Mouse (Mus musculus) heart, embryonic 14.5 days (tissue): ENCODE results near the gene Klf5. TPM values are rescaled to one million over a fixed set of nuclear protein-coding genes. Genes with fewer than 3 reads are reported as not detected.

Experiments used
- ATAC-seq: fragments of 200-750 bp; cut with Nextera tagmentation; 2 replicates; pipeline ENCODE4 v1.8.0; 2017; ENCODE audit warnings: low read depth, moderate TSS enrichment; ENCODE audit not compliant: insufficient number of reproducible peaks, insufficient read depth, low FRiP score
- H3K27ac ChIP-seq, 2 experiments: fragments of 200-500 bp in 1 of 2; fragments of 300-500 bp in 1 of 2; sonication (generic) in 1 of 2; replicated peaks in 1 of 2; 2 replicates each; pipeline ENCODE4 v1.5.1; 2012 to 2014; ENCODE audit warnings: low read depth in 2 of 2, low read length in 2 of 2, control low read depth in 1 of 2, mild to moderate bottlenecking in 1 of 2, mixed read lengths in 1 of 2; ENCODE audit not compliant: control insufficient read depth in 1 of 2, insufficient read depth in 1 of 2
- H3K27me3 ChIP-seq: fragments of 300-500 bp; sonication (generic); 2 replicates; pipeline ENCODE4 v1.6.1; 2014; ENCODE audit warnings: mild to moderate bottlenecking, low read length, control low read depth; ENCODE audit not compliant: control insufficient read depth, insufficient read depth
- H3K36me3 ChIP-seq: fragments of 300-500 bp; sonication (generic); 2 replicates; pipeline ENCODE4 v1.6.1; 2014; ENCODE audit warnings: mild to moderate bottlenecking, control low read depth, low read length, mixed read lengths; ENCODE audit not compliant: control insufficient read depth, insufficient read depth
- H3K4me1 ChIP-seq, 2 experiments: fragments of 200-500 bp in 1 of 2; fragments of 300-500 bp in 1 of 2; sonication (generic) in 1 of 2; 2 replicates each; pipeline ENCODE4 v1.6.1; 2012 to 2014; ENCODE audit warnings: low read length in 2 of 2, control low read depth in 1 of 2, mixed read lengths in 1 of 2; ENCODE audit not compliant: control insufficient read depth in 2 of 2, insufficient read depth in 2 of 2
- H3K4me2 ChIP-seq: fragments of 300-500 bp; sonication (generic); 2 replicates; pipeline ENCODE4 v1.6.1; 2014; ENCODE audit warnings: mild to moderate bottlenecking, low read length
- H3K4me3 ChIP-seq, 2 experiments: fragments of 200-500 bp in 1 of 2; fragments of 300-500 bp in 1 of 2; sonication (generic) in 1 of 2; 2 replicates each; pipeline ENCODE4 v1.5.1; 2012 to 2014; ENCODE audit warnings: low read length in 2 of 2, mild to moderate bottlenecking in 2 of 2, control low read depth in 1 of 2, low read depth in 1 of 2, moderate library complexity in 1 of 2; ENCODE audit not compliant: control insufficient read depth in 1 of 2, insufficient read depth in 1 of 2
- H3K9ac ChIP-seq: fragments of 300-500 bp; sonication (generic); 2 replicates; pipeline ENCODE4 v1.6.1; 2014; ENCODE audit warnings: mild to moderate bottlenecking, low read length
- H3K9me3 ChIP-seq: fragments of 300-500 bp; sonication (generic); 2 replicates; pipeline ENCODE4 v1.6.1; 2016; ENCODE audit warnings: low read length, control low read depth; ENCODE audit not compliant: control insufficient read depth
- WGBS: fragments of 180-500 bp; shearing (Covaris S2); extraction: QIAGEN DNeasy Blood & Tissue Kit; methylation state at CpG from one replicate; pipeline ENCODE4 v1.1.7; 2014; 5-methylcytosine and 5-hydroxymethylcytosine counted together
- polyA plus RNA-seq: library from polyadenylated mRNA; unstranded; fragments of >200 nt; fragmentation: Nextera tagmentation; extraction: Ambion mirVana; gene quantifications from 2 replicates; pipeline ENCODE4 v1.2.1, GENCODE M21; 2014

Klf5 gene
- polyA plus RNA-seq, 1 experiment from 2014 or later, result 2.6 TPM

DNA sequence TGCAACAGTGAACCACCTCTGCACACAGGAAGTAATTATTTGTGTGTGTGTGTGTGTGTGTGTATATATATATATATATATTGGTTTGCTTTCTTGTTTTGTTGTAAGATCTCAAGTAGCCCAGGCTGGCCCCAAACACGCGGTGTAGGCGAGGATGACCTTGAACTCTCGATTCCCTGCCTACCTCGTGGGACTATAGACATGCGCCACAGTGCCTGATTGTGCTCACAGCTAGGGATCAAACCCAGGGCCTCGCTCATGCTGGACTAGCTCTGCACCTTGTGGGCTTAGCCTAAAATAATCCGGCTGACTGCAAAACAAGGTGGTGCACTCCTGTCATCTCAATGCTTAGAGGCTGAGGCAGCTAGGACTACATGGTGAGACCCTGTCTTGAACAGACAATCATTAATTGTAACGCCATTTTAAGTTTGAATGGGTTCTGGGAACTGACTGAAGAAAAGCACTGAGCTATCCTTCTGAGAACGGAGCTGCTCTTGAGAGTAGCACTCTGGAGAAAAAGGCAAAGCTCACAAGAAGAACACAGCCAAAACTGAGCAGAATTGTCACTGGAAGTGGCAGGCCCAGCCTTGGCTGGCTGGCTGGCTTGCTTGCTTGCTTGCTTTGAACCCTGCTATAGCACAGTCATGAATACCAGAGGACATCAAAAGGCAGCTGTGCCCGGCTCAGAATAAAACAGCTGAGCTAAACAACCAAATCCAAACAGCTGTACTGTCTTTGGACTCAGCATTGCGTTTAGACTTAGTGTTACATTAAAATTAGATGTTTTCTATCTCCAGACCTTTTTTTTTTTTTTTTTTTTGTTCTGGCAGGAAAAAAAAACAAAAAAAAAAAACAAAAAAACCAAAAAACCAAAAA, 27.3 kb downstream of the Klf5 start:
- no peak overlapping the region for H3K4me3 ChIP-seq
- H3K27me3 ChIP-seq, result no peaks in the 10 kb centered on the region
- peaks cover 0 to 2% of the 10 kb centered on the region in 2 experiments; a peak in 1 of 4 replicates for H3K4me1 ChIP-seq
- H3K9ac ChIP-seq, result no peak overlapping the region
- no peak for ATAC-seq
- no peak overlapping the region for H3K27ac ChIP-seq
- H3K4me2 ChIP-seq, result no peak overlapping the region
- 86% methylated on average over 12 of the region's 12 CpGs for WGBS
- no peaks in the 10 kb centered on the region for H3K9me3 ChIP-seq
- H3K36me3 ChIP-seq, result no peaks in the 10 kb centered on the region

DNA sequence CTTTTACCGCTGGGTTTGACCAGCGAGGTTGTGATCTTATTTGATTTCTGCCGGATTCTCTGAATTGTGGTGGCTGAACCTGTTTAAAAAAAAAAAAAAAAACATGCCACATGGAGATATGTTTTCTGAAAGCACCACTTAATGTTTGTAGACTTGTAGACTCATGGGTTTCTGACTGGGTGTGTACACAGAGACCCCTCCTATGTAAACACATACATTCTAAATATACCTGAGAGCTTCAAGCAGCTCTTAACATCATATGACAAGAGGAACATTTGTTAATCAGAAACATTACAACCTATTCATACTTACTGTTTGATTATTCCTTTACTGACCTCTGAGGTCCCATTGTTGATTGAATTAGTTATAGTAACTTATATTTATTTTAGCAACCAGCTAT, 38.1 kb downstream of the Klf5 start:
- no peak for ATAC-seq
- Histone ChIP-seq H3K4me1 (no peaks in the 10 kb centered on the region; a peak in 1 of 4 replicates), H3K4me3 (no peak overlapping the region), H3K27me3 (no peaks in the 10 kb centered on the region), H3K9me3 (no peaks in the 10 kb centered on the region), H3K27ac (no peak overlapping the region), H3K36me3 (no peaks in the 10 kb centered on the region), H3K4me2 (no peak overlapping the region), H3K9ac (no peak overlapping the region)
- 91% methylated on average over 3 of the region's 3 CpGs for WGBS

DNA sequence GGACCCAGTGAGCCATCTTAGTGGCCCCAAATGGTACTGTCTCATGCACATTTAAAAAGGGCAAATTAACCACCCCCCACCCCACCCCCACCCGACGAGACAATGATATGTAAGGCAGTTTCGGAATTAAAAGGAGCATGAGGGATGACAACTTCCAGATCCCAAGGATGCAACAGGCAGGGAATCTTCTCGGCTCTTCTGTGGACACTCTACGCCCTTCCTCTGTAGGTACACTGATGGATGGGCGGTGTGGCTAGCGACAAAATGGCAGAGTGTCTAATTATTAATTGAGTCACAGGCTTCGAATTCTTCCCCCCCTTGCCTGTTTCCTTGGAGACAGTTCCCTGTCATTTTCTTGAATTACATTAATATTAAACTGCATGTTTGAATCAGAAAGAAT, 40.5 kb downstream of the Klf5 start:
- 73% methylated on average over 8 of the region's 8 CpGs for WGBS
- Histone ChIP-seq H3K27me3 (no peaks in the 10 kb centered on the region), H3K4me1 (no peaks in the 10 kb centered on the region), H3K4me2 (no peak overlapping the region), H3K9me3 (no peaks in the 10 kb centered on the region), H3K4me3 (no peak overlapping the region), H3K27ac (no peak overlapping the region), H3K9ac (no peak overlapping the region), H3K36me3 (no peaks in the 10 kb centered on the region)
- ATAC-seq, result no peak

- WGBS, result 30% methylated on average over 9 of the region's 9 CpGs
- no peaks in the 10 kb centered on the region for H3K9me3 ChIP-seq
- no peak overlapping the region for H3K4me2 ChIP-seq
- no peak for ATAC-seq
- H3K27me3 ChIP-seq, result no peaks in the 10 kb centered on the region
- no peak overlapping the region for H3K4me3 ChIP-seq
- no peaks in the 10 kb centered on the region for H3K36me3 ChIP-seq
- H3K4me1 ChIP-seq, result no peaks in the 10 kb centered on the region
- H3K9ac ChIP-seq, result no peak overlapping the region
- H3K27ac ChIP-seq, result no peak overlapping the region
These were observed 41.4 kb downstream of the Klf5 start for GRCm38 (mm10) chr14:99339681-99340522.

DNA sequence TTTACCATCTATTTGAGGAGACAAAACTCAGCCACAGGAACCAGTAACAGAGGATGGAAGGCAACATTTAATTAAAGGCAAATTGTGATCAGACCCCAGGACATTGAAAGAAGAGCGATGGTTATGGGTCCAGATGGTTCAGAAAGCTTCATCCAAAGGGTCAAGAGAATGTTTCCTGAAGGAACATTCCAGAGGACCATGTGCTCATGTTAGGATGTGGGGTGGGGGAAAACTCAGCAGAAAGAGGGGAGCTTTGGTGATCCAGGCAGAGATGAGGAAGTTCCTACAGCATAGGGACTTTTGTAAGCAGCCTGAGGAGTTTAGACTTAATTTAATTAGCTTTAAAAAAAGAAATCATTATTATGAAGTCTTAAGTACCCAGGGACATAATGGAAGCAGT, 42.2 kb downstream of the Klf5 start:
- H3K36me3 ChIP-seq, result no peaks in the 10 kb centered on the region
- no peaks in the 10 kb centered on the region for H3K4me1 ChIP-seq
- no peak overlapping the region for H3K4me2 ChIP-seq
- ATAC-seq, result no peak
- no peak overlapping the region for H3K27ac ChIP-seq
- no peak overlapping the region for H3K9ac ChIP-seq
- H3K9me3 ChIP-seq, result no peaks in the 10 kb centered on the region
- WGBS, result 90% methylated on average over 1 of the region's 1 CpGs
- no peaks in the 10 kb centered on the region for H3K27me3 ChIP-seq
- H3K4me3 ChIP-seq, result no peak overlapping the region

GRCm38 (mm10) chr14:99348175-99348764, 49.8 kb downstream of the Klf5 start:
- no peak for ATAC-seq
- no peak overlapping the region for H3K27ac ChIP-seq
- no peak overlapping the region for H3K4me3 ChIP-seq
- WGBS, result 78% methylated on average over 13 of the region's 13 CpGs
- H3K9me3 ChIP-seq, result no peaks in the 10 kb centered on the region
- H3K4me2 ChIP-seq, result no peak overlapping the region
- H3K9ac ChIP-seq, result no peak overlapping the region
- no peaks in the 10 kb centered on the region for H3K4me1 ChIP-seq
- H3K27me3 ChIP-seq, result no peaks in the 10 kb centered on the region
- H3K36me3 ChIP-seq, result no peaks in the 10 kb centered on the region

- no peak for ATAC-seq
- Histone ChIP-seq H3K36me3 (no peaks in the 10 kb centered on the region), H3K27me3 (no peaks in the 10 kb centered on the region), H3K4me2 (no peak overlapping the region), H3K27ac (no peak overlapping the region), H3K4me3 (no peak overlapping the region), H3K9ac (no peak overlapping the region), H3K4me1 (no peaks in the 10 kb centered on the region), H3K9me3 (no peaks in the 10 kb centered on the region)
- 75% methylated on average over 6 of the region's 6 CpGs for WGBS
These were observed 51.1 kb downstream of the Klf5 start for GRCm38 (mm10) chr14:99349606-99350005.
